Mouse (Mus musculus) lung, embryonic 16.5 days (tissue): Measurements from ENCODE around the gene Scamp3. TPM values are rescaled to one million over a fixed set of nuclear protein-coding genes. Genes with fewer than 3 reads are reported as not detected.

Source experiments
- ATAC-seq: fragments of 200-750 bp; cut with Nextera tagmentation; 2 replicates; pipeline ENCODE4 v1.8.0; 2017; ENCODE audit warnings: low read depth, mild to moderate bottlenecking, moderate library complexity
- H3K27ac ChIP-seq: fragments of 300-500 bp; sonication (generic); 2 replicates; pipeline ENCODE4 v1.5.1; 2014; ENCODE audit warnings: mild to moderate bottlenecking, control low read depth, low read length
- H3K27me3 ChIP-seq: fragments of 300-500 bp; sonication (generic); 2 replicates; pipeline ENCODE4 v1.6.1; 2014; ENCODE audit warnings: low read depth, low read length, mixed read lengths; ENCODE audit not compliant: control insufficient read depth, insufficient read depth
- H3K36me3 ChIP-seq: fragments of 300-500 bp; sonication (generic); 2 replicates; pipeline ENCODE4 v1.6.1; 2014; ENCODE audit warnings: low read length; ENCODE audit not compliant: control insufficient read depth, insufficient read depth
- H3K4me1 ChIP-seq: fragments of 300-500 bp; sonication (generic); replicated peaks from 2 replicates; pipeline ENCODE4 v1.6.1; 2014; ENCODE audit warnings: low read length, mixed read lengths; ENCODE audit not compliant: control insufficient read depth, insufficient read depth
- H3K4me2 ChIP-seq: fragments of 300-500 bp; sonication (generic); 2 replicates; pipeline ENCODE4 v1.6.1; 2014; ENCODE audit warnings: low read depth, low read length, control low read depth
- H3K4me3 ChIP-seq: fragments of 300-500 bp; sonication (generic); 2 replicates; pipeline ENCODE4 v1.5.1; 2014; ENCODE audit warnings: mild to moderate bottlenecking, low read length, control low read depth
- H3K9ac ChIP-seq: fragments of 300-500 bp; sonication (generic); 2 replicates; pipeline ENCODE4 v1.6.1; 2014; ENCODE audit warnings: low read length, control low read depth
- H3K9me3 ChIP-seq: fragments of 300-500 bp; sonication (generic); 2 replicates; pipeline ENCODE4 v1.6.1; 2016; ENCODE audit warnings: low read length; ENCODE audit not compliant: control insufficient read depth
- WGBS: fragments of 180-500 bp; shearing (Covaris S2); extraction: QIAGEN DNeasy Blood & Tissue Kit; methylation state at CpG from one replicate; pipeline ENCODE4 v1.1.7; 2014; 5-methylcytosine and 5-hydroxymethylcytosine counted together
- microRNA counts: library from miRNA; unstranded; fragments of <30 nt; microRNA quantifications from one replicate; lab custom pipeline; 2016
- microRNA-seq: library from miRNA; unstranded; fragments of <30 nt; microRNA quantifications from one replicate; pipeline ENCODE4, GENCODE M21; 2016
- polyA plus RNA-seq: library from polyadenylated mRNA; unstranded; fragments of >200 nt; fragmentation: Nextera tagmentation; extraction: Ambion mirVana; gene quantifications from 2 replicates; pipeline ENCODE4 v1.2.1, GENCODE M21; 2015

Gene Scamp3
- polyA plus RNA-seq, 1 experiment from 2014 or later: 115 TPM

DNA sequence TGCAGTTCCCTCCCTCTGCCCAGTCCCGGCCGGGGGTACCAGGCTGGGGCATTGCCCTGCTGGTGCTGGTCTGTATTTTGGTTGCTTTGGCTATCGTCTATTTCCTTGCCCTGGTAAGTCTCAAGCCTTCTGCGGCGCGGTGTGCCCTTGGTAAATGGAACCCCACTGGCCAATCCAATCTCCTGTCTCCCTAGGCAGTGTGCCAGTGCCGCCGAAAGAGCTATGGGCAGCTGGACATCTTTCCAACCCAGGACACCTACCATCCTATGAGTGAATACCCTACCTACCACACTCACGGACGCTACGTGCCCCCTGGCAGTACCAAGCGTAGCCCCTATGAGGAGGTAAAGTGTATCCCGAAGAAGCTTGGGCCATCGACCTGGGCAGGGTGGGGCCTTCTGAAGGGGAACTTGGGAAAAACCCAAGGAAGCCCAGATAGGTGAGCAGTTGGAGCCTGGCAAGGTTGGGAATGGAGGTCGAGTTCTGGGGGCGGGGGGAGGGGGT, 54.6 kb downstream of the Scamp3 start:
- peak overlapping the region; percentile 58 for H3K9ac ChIP-seq
- H3K36me3 ChIP-seq: no peaks in the 10 kb centered on the region
- H3K4me1 ChIP-seq: peaks cover 26% of the 10 kb centered on the region
- H3K4me3 ChIP-seq: peak overlapping the region; percentile 53
- ATAC-seq: no peak
- H3K27me3 ChIP-seq: no peaks in the 10 kb centered on the region
- no peaks in the 10 kb centered on the region for H3K9me3 ChIP-seq
- peak overlapping the region; percentile 97 for H3K27ac ChIP-seq
- peak overlapping the region; percentile 83 for H3K4me2 ChIP-seq
- WGBS: 64% methylated on average over 16 of the region's 16 CpGs

MicroRNA genes within 50 kb of the gene (microRNA counts, 519-probe panel; counts per million panel counts)
- microRNA mmu-miR-92b (lab: Ali Mortazavi, UCI): 2,416 counts per million, percentile 43 among the panel's probes with 10 or more counts

Small RNAs within 50 kb of the gene (microRNA-seq; reads per million reads assigned to microRNA genes)
- 2,165 reads per million, percentile 82 among the genes with 10 or more reads in this experiment for gene Mir92b

Other genes with a start within 250 kb of the Scamp3 start
- gene Ash1l, start 226.9 kb upstream of the Scamp3 start, polyA plus RNA-seq: 19.4 and 20.6 TPM in 2 replicates
- gene Dap3, start 226.3 kb upstream of the Scamp3 start, polyA plus RNA-seq: 126 and 130 TPM in 2 replicates
- 19.7 and 19.8 TPM in 2 replicates for gene Rusc1, start 84.2 kb upstream of the Scamp3 start, polyA plus RNA-seq
- gene Gm43738, start 76.4 kb upstream of the Scamp3 start, polyA plus RNA-seq: not detected in 2 replicates
- 132 and 137 TPM in 2 replicates for gene Fdps, start 75.5 kb upstream of the Scamp3 start, polyA plus RNA-seq
- gene Pklr, start 41.3 kb upstream of the Scamp3 start, polyA plus RNA-seq: 0.18 and 1.3 TPM in 2 replicates
- gene Hcn3, start 17.3 kb upstream of the Scamp3 start, polyA plus RNA-seq: 1.1 and 1.6 TPM in 2 replicates
- gene Clk2, start 12.7 kb upstream of the Scamp3 start, polyA plus RNA-seq: 22.7 and 25.1 TPM in 2 replicates
- 19.4 and 22.2 TPM in 2 replicates for gene Fam189b, start 5.7 kb downstream of the Scamp3 start, polyA plus RNA-seq
- 46.4 and 47.1 TPM in 2 replicates for gene Gba, start 25.5 kb downstream of the Scamp3 start, polyA plus RNA-seq
- gene Thbs3, start 37.7 kb downstream of the Scamp3 start, polyA plus RNA-seq: 57.7 and 65.4 TPM in 2 replicates
- 174 and 188 TPM in 2 replicates for gene Mtx1, start 49.6 kb downstream of the Scamp3 start, polyA plus RNA-seq
- gene Muc1, start 51.6 kb downstream of the Scamp3 start, polyA plus RNA-seq: 151 and 162 TPM in 2 replicates
- 304 and 314 TPM in 2 replicates for gene Krtcap2, start 68.5 kb downstream of the Scamp3 start, polyA plus RNA-seq
- 7.2 and 7.7 TPM in 2 replicates for gene Trim46, start 68.8 kb downstream of the Scamp3 start, polyA plus RNA-seq
- 135 and 138 TPM in 2 replicates for gene Dpm3, start 81.9 kb downstream of the Scamp3 start, polyA plus RNA-seq
- 65.7 and 66.7 TPM in 2 replicates for gene Slc50a1, start 93.1 kb downstream of the Scamp3 start, polyA plus RNA-seq
- 97.2 and 104 TPM in 2 replicates for gene Efna1, start 103.7 kb downstream of the Scamp3 start, polyA plus RNA-seq
- gene Efna3, start 145.5 kb downstream of the Scamp3 start, polyA plus RNA-seq: 7.1 and 7.5 TPM in 2 replicates
- 19.8 and 24.7 TPM in 2 replicates for gene Efna4, start 160.6 kb downstream of the Scamp3 start, polyA plus RNA-seq
- gene Adam15, start 172.5 kb downstream of the Scamp3 start, polyA plus RNA-seq: 75.1 and 76.0 TPM in 2 replicates
- 0.06 TPM in 1 of 2 replicates, not detected in the other for gene Dcst2, start 184.5 kb downstream of the Scamp3 start, polyA plus RNA-seq
- 0.13 and 0.53 TPM in 2 replicates for gene Dcst1, start 187.8 kb downstream of the Scamp3 start, polyA plus RNA-seq
- gene Zbtb7b, start 217.3 kb downstream of the Scamp3 start, polyA plus RNA-seq: 4.8 and 5.9 TPM in 2 replicates
- gene Lenep, start 225.3 kb downstream of the Scamp3 start, polyA plus RNA-seq: 0.21 TPM in 1 of 2 replicates, not detected in the other
- 24.0 and 26.9 TPM in 2 replicates for gene Flad1, start 234.4 kb downstream of the Scamp3 start, polyA plus RNA-seq
- 490 and 518 TPM in 2 replicates for gene Cks1b, start 240.9 kb downstream of the Scamp3 start, polyA plus RNA-seq
- gene Shc1, start 241.0 kb downstream of the Scamp3 start, polyA plus RNA-seq: 110 and 114 TPM in 2 replicates